Mouse (Mus musculus) limb, embryonic 13.5 days (tissue): ENCODE results near the gene Olfr91. TPM values are rescaled to one million over a fixed set of nuclear protein-coding genes. Genes with fewer than 3 reads are reported as not detected.
A peak's percentile ranks its signal among the peaks of the same experiment; 100 is the strongest.

ENCODE experiments used
- ATAC-seq: fragments of 200-750 bp; cut with Nextera tagmentation; 2 replicates; pipeline ENCODE4 v1.8.0; 2017; ENCODE audit warnings: low read depth, moderate number of reproducible peaks, moderate TSS enrichment; ENCODE audit not compliant: low FRiP score
- H3K27ac ChIP-seq: fragments of 300-500 bp; sonication (generic); 2 replicates; pipeline ENCODE4 v1.5.1; 2015; ENCODE audit warnings: inconsistent platforms, mild to moderate bottlenecking, moderate library complexity
- H3K27me3 ChIP-seq: fragments of 300-500 bp; sonication (generic); 2 replicates; pipeline ENCODE4 v1.6.1; 2015; ENCODE audit warnings: mild to moderate bottlenecking, inconsistent platforms
- H3K36me3 ChIP-seq: fragments of 300-500 bp; sonication (generic); 2 replicates; pipeline ENCODE4 v1.6.1; 2015; ENCODE audit warnings: inconsistent platforms, mild to moderate bottlenecking, moderate library complexity
- H3K4me1 ChIP-seq: fragments of 300-500 bp; sonication (generic); 2 replicates; pipeline ENCODE4 v1.6.1; 2015; ENCODE audit warnings: inconsistent platforms
- H3K4me2 ChIP-seq: fragments of 300-500 bp; sonication (generic); replicated peaks from 2 replicates; pipeline ENCODE4 v1.6.1; 2015; ENCODE audit warnings: inconsistent platforms, mild to moderate bottlenecking, moderate library complexity
- H3K4me3 ChIP-seq: fragments of 300-500 bp; sonication (generic); 2 replicates; pipeline ENCODE4 v1.5.1; 2015; ENCODE audit warnings: moderate library complexity, mild to moderate bottlenecking, inconsistent platforms
- H3K9ac ChIP-seq: fragments of 300-500 bp; sonication (generic); 2 replicates; pipeline ENCODE4 v1.6.1; 2015; ENCODE audit warnings: mild to moderate bottlenecking, inconsistent platforms
- H3K9me3 ChIP-seq: fragments of 300-500 bp; sonication (generic); 2 replicates; pipeline ENCODE4 v1.6.1; 2016; ENCODE audit warnings: inconsistent platforms
- WGBS: fragments of 180-500 bp; shearing (Covaris S2); methylation state at CpG from one replicate; pipeline ENCODE4 v1.1.7; 2015; 5-methylcytosine and 5-hydroxymethylcytosine counted together
- polyA plus RNA-seq: library from polyadenylated mRNA; unstranded; fragments of >200 nt; fragmentation: Nextera tagmentation; extraction: Ambion mirVana; gene quantifications from 2 replicates; pipeline ENCODE4 v1.2.1, GENCODE M21; 2015

Olfr91 gene
- polyA plus RNA-seq, 1 experiment from 2014 or later: not detected

DNA sequence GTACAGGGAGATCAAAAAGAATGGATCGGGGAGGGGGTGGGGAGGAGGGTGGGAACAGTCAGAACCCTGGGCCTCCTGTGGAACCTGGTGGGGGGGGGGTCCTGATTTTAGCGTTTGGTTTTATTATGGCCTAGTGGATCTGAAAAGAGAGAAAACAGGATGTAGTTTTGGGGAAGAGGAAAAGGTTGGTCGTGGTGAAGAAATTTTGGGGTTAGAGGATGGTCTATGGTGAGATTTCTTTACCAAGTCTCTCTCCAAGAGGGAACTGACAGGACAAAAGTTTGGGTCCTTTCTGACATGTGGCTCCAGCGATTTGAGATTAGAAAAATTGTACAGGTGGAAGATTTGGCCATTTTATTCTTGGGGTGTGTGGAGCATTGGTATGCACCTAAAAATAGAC is 46.3 kb downstream of the Olfr91 start:
- peaks cover 38% of the 10 kb centered on the region for H3K4me1 ChIP-seq
- 50% methylated on average over 4 of the region's 4 CpGs for WGBS
- peaks cover 10% of the 10 kb centered on the region for H3K27me3 ChIP-seq
- H3K27ac ChIP-seq: no peak overlapping the region
- 0 out of 2 replicates have a peak overlapping the region, but pooled peaks have one; percentile 72 for H3K4me3 ChIP-seq
- H3K9me3 ChIP-seq: no peaks in the 10 kb centered on the region
- no peak for ATAC-seq
- peak overlapping the region; percentile 93 for H3K4me2 ChIP-seq
- H3K36me3 ChIP-seq: peaks cover 40% of the 10 kb centered on the region
- no peak overlapping the region; the same call in 1 of the 2 replicates for H3K9ac ChIP-seq

DNA sequence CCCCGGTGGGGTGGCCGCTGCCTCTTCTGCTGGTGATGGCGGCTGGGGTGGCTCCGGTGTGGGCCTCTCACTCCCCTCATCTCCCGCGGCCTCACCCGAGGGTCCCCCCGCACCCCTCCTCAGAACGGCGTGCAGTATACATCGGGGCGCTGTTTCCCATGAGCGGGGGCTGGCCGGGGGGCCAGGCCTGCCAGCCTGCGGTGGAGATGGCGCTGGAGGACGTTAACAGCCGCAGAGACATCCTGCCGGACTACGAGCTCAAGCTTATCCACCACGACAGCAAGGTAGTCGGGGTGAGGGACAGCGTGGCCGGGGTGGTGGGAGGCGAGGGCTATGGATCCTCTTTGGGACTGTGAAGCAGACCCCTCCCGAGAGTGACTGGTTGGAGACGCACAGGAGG is 47.2 kb downstream of the Olfr91 start:
- Histone ChIP-seq H3K4me3 (peak overlapping the region; percentile 72), H3K27me3 (peaks cover 10% of the 10 kb centered on the region), H3K27ac (no peak overlapping the region; the same call in 1 of the 2 replicates), H3K4me1 (peaks cover 40% of the 10 kb centered on the region), H3K9me3 (no peaks in the 10 kb centered on the region), H3K4me2 (peak overlapping the region; percentile 93), H3K36me3 (peaks cover 31% of the 10 kb centered on the region), H3K9ac (peak overlapping the region; percentile 87)
- ATAC-seq: peak; percentile 6; the same call in 1 of the 2 replicates
- 2% methylated on average over 27 of the region's 27 CpGs for WGBS

DNA sequence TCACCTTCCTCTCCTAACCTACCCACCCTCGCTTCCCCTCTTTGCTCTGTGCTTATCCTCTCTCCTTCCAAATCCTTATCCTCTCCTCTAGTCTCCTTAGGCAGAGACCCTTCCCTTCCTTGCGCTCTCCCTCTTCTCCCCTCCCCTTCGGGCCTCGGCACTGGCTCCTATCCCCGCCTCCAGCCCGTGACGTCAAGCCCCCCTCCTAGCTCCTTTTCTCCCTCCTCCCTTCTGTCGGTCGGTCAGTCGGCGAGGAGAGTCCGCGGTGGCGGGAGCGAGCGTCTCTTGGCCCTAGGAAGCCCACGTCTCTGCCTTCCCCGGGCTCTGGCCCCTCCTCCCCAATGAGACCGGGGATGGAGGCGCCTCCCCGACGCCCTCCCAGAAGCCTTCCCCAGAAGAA is 47.7 kb downstream of the Olfr91 start:
- peak overlapping the region; percentile 72 for H3K4me3 ChIP-seq
- WGBS: 1% methylated on average over 22 of the region's 22 CpGs
- no peaks in the 10 kb centered on the region for H3K9me3 ChIP-seq
- H3K4me2 ChIP-seq: peak overlapping the region; percentile 93
- ATAC-seq: peak; percentile 60
- peaks cover 40% of the 10 kb centered on the region for H3K4me1 ChIP-seq
- peak overlapping the region; percentile 63; the same call in 1 of the 2 replicates for H3K27ac ChIP-seq
- peaks cover 27% of the 10 kb centered on the region for H3K36me3 ChIP-seq
- peaks cover 10% of the 10 kb centered on the region for H3K27me3 ChIP-seq
- H3K9ac ChIP-seq: peak overlapping the region; percentile 87

DNA sequence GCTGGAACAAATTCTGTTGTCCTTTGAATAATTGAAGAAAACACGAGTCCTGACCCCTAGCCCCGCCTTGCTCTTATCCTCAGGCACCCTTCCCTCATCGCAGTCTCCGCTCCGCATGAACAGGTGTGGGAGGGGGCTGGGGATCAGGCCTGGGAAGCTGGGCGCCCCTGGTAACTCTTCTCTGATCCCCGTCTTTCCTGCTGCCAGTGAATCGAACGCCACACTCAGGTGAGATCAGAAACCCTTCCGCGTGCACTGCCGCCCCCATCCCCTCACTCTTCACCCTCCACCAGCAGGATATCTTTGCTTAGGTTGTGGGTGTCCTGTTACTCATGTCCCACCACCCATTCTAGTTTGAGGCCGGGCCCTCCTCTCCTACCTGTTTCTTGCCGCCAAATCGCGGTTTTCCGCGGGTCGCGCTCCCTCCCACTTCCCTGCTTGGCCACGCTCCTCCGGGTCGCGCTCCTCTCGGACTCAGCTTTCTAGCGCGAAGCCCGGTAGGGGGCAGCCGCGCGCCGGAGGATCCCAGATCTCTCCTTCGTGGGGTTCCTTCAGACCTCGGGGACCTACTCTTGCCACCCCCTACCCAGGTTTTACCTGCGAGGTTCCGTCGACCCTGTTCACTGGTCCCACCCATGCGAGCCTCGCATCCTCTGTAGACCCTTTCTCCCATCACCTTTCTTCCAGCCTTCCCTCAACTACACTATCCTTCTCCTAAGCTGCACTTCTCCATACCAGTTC is 48.3 kb downstream of the Olfr91 start:
- 3% methylated on average over 39 of the region's 39 CpGs for WGBS
- Histone ChIP-seq H3K4me1 (peaks cover 45% of the 10 kb centered on the region), H3K27me3 (peaks cover 10% of the 10 kb centered on the region), H3K4me2 (peak overlapping the region; percentile 93), H3K4me3 (peak overlapping the region; percentile 72), H3K9ac (peak overlapping the region; percentile 87), H3K9me3 (no peaks in the 10 kb centered on the region), H3K27ac (peak overlapping the region; percentile 63; the same call in 1 of the 2 replicates), H3K36me3 (peaks cover 20% of the 10 kb centered on the region)
- peak; percentile 13; the same call in 1 of the 2 replicates for ATAC-seq

DNA sequence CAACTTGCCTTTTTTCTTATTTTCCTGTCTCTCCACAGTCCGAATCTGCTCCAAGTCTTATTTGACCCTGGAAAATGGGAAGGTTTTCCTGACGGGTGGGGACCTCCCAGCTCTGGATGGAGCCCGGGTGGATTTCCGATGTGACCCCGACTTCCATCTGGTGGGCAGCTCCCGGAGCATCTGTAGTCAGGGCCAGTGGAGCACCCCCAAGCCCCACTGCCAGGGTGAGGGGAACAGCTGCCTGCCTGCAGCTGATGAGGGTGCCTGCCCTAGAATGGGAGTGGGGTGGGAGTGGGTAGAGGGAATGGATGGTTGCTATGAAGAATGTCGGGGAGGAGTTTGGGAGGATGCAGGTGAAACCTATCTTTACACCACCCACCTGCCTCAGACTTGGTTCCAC is 49.7 kb downstream of the Olfr91 start:
- peaks cover 10% of the 10 kb centered on the region for H3K27me3 ChIP-seq
- H3K4me1 ChIP-seq: peaks cover 45% of the 10 kb centered on the region
- no peak overlapping the region for H3K4me3 ChIP-seq
- H3K9ac ChIP-seq: no peak overlapping the region
- peaks cover 6% of the 10 kb centered on the region; the same call in 1 of the 2 replicates for H3K36me3 ChIP-seq
- no peak overlapping the region for H3K27ac ChIP-seq
- H3K4me2 ChIP-seq: 0 out of 2 replicates have a peak overlapping the region, but pooled peaks have one; percentile 14
- H3K9me3 ChIP-seq: no peaks in the 10 kb centered on the region
- no peak for ATAC-seq
- 77% methylated on average over 7 of the region's 7 CpGs for WGBS

DNA sequence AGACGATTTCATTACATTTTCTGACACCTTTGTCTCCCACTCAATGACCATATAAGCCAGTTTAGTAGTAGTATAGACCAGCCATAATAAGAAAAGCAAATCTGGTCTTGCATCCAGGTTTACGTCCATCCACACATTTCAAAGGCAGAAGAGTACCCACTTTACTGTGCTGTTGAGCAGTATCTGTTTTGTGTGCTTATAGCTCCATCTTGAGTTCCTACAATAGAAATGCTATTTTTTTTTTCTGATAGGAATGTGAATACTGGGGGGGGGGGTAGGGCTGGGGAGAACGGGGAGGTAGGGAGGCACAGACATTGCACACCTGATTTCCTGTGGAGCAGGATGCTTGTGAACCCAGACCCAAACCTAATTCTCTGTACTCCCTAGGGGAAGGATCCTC is 50.1 kb downstream of the Olfr91 start:
- Histone ChIP-seq H3K36me3 (peaks cover 6% of the 10 kb centered on the region; the same call in 1 of the 2 replicates), H3K4me2 (0 out of 2 replicates have a peak overlapping the region, but pooled peaks have one; percentile 14), H3K9me3 (no peaks in the 10 kb centered on the region), H3K4me1 (peaks cover 45% of the 10 kb centered on the region), H3K27me3 (peaks cover 10% of the 10 kb centered on the region), H3K4me3 (peak overlapping the region; percentile 84; the same call in 1 of the 2 replicates), H3K9ac (no peak overlapping the region), H3K27ac (no peak overlapping the region)
- no peak for ATAC-seq
- 19% methylated on average over 3 of the region's 3 CpGs for WGBS

DNA sequence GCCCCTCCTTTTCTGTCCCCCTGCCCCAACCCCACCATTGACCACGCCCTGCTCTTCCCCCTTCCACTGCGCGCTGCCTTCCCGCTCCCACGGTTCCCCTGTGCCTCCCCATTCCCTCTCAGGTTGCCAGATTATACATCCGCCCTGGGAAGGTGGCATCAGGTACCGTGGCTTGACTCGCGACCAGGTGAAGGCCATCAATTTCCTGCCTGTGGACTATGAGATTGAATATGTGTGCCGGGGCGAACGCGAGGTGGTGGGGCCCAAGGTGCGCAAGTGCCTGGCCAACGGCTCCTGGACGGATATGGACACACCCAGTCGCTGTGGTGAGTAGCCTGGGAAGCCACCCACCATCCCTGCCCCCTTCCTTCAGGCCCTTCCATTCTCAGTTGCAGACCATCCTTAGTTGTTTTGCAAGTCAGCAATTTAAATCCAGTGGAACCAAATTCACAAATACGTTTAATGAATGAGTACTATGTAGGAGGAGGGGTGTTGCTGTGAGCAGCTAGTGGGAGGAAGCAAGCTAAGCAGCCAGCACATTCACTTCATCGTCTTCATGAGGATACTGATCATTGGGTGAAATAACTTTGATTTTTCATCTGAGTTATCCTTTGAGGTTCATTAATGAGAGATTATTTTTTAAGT is 50.6 kb downstream of the Olfr91 start:
- peak overlapping the region; percentile 84 for H3K4me3 ChIP-seq
- peak overlapping the region; percentile 94; the same call in 1 of the 2 replicates for H3K9ac ChIP-seq
- 0 out of 2 replicates have a peak, but pooled peaks cover 4% of the 10 kb centered on the region for H3K36me3 ChIP-seq
- H3K27ac ChIP-seq: no peak overlapping the region
- peak overlapping the region; percentile 90 for H3K4me2 ChIP-seq
- H3K4me1 ChIP-seq: peaks cover 45% of the 10 kb centered on the region
- WGBS: 18% methylated on average over 19 of the region's 19 CpGs
- ATAC-seq: no peak
- H3K9me3 ChIP-seq: no peaks in the 10 kb centered on the region
- peaks cover 10% of the 10 kb centered on the region for H3K27me3 ChIP-seq

DNA sequence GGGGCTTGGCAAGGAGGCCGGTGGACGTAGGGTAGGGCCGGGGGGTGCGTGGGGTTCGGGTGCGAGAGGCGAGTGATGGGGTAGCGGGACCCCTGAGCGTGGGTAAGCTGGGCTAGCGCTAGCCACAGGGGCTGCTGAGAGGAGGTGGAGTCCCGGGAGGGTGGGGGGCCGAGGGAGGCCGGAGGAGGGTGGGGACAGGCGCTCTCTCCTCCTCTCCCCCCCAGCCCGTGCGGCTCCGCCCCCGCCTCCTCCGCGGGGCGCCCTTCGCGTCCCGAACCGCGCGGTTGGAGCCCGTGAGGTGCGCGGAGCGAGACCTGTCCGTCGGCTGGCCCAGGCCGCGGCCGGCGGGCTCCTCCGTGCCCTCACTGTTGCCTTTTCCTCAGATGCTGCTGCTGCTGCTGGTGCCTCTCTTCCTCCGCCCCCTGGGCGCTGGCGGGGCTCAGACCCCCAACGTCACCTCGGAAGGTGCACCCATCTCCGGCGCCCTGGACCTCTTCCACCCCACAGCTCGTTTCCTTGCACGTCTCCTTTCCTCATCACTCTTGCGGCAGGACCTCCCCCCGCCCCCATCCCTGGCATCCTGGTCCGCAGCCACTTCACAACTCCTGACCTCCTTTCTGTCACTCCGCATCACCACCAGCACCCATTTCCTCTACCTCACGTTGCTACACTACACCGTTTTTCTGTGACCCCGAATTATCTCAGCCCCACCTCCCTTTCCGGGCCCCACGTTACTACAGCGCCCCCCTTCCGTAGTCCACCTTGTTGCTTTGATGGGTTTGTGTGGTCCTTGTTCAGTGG is 51.6 kb downstream of the Olfr91 start:
- Histone ChIP-seq H3K36me3 (0 out of 2 replicates have a peak, but pooled peaks cover 3% of the 10 kb centered on the region), H3K27me3 (peaks cover 10% of the 10 kb centered on the region), H3K9me3 (no peaks in the 10 kb centered on the region), H3K4me2 (peak overlapping the region; percentile 90), H3K4me1 (peaks cover 43% of the 10 kb centered on the region), H3K4me3 (peak overlapping the region; percentile 84), H3K9ac (peak overlapping the region; percentile 94), H3K27ac (peak overlapping the region; percentile 87)
- ATAC-seq: peak; percentile 69
- WGBS: 0% methylated on average over 37 of the region's 58 CpGs

DNA sequence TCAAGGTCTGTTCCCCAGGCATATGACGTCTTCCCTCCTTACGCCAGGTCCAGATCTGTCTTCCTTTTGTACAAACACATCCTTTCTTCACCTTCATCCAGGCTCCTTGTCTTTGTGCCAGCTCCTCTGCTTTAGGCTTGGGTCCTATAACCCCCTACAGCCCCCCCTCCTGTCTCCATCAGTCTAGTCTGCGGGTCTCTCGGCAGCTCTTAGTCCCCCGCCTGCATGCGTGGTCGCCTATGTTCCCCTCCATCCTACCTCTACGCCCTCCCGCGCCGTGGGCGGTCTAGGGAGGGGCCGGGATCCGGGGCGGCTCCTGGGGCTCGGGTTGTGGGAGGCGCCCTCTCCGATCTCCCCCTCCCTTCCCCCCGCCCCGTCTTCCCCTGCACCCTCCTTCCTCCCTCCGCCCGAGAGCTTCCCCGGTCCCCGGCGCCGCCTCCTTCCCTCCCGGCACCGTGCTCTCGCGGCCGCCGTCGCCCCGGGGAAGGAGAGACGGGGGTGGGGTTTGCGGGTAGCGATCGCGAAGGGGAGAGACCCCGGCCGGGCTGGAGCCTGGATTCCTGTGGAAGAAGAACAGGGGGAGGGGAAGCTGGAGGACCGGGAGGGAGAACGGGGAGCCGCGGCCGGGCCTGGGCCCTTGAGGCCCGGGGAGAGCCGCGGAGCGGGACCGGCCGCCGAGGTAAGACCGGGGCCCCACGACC is 52.3 kb downstream of the Olfr91 start, which contains the start of gene Gabbr1:
Gene Gabbr1, plus strand, starts transcription at position 356 of the 701 bp plus-strand sequence.
- Histone ChIP-seq H3K4me2 (peak within 1 kb of the TSS; percentile 90), H3K4me1 (peaks cover 35% of the 10 kb centered on the region), H3K4me3 (peak within 1 kb of the TSS; percentile 84), H3K36me3 (0 out of 2 replicates have a peak, but pooled peaks cover 3% of the 10 kb centered on the region), H3K9ac (peak within 1 kb of the TSS; percentile 94), H3K9me3 (no peaks in the 10 kb centered on the region), H3K27me3 (peaks cover 10% of the 10 kb centered on the region), H3K27ac (peak within 1 kb of the TSS; percentile 87)
- under 1% methylated on average over 44 of the region's 55 CpGs for WGBS
- ATAC-seq: peak; percentile 83

DNA sequence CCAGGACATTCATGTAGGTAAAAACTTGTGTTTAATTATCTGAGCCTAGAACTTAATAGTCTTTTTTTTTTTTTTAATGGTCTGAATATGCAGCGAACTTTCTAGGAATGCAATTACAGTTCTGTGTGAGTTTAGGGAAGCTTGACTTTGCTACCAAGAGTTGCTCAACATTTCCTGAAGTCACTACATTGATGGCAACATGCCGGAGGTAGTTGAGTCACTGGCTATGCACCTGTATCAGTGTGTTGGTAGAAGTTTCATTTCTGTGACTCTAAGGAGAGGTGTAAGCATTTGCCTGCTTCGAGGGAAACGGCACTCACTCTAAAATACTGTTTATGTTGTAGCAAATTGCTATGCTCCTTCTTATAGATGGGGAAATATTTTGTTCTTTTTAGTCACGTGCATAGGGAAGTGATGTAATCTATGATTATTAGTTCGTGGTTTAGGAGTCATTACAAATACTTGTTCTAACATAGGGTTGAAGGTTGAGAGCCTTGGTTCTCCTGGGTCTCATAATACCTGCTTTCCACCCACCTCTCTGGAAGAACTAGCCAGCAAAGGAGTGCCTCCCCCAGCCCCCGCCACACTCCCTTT is 53.3 kb downstream of the Olfr91 start:
- Histone ChIP-seq H3K9ac (peak overlapping the region; percentile 94; the same call in 1 of the 2 replicates), H3K4me2 (peak overlapping the region; percentile 90), H3K9me3 (no peaks in the 10 kb centered on the region), H3K4me1 (peaks cover 30% of the 10 kb centered on the region), H3K36me3 (0 out of 2 replicates have a peak, but pooled peaks cover 3% of the 10 kb centered on the region), H3K27ac (peak overlapping the region; percentile 87; the same call in 1 of the 2 replicates), H3K4me3 (peak overlapping the region; percentile 84), H3K27me3 (peaks cover 10% of the 10 kb centered on the region)
- WGBS: 66% methylated on average over 7 of the region's 7 CpGs
- no peak for ATAC-seq
